Mouse (Mus musculus) bone marrow macrophage, adult 2 months (primary cell): ENCODE data around the gene Thumpd1.

Experiments
- CTCF ChIP-seq: IDR thresholded peaks from 2 replicates; pipeline ENCODE4 v1.5.1; 2012; ENCODE audit warnings: low read depth, mild to moderate bottlenecking, low read length, moderate library complexity
- POLR2A ChIP-seq: IDR thresholded peaks from 2 replicates; pipeline ENCODE4 v1.6.1; 2012; ENCODE audit warnings: mild to moderate bottlenecking, low read depth, low read length, borderline replicate concordance

GRCm38 (mm10) chr7:119760527-119760951 is 39.9 kb upstream of the Thumpd1 start, which contains the start of gene Acsm3:
- TF ChIP-seq CTCF (no peak), POLR2A (no peak)
